Mouse (Mus musculus) testis, adult 2 months (tissue): ENCODE results near the gene Arhgef28.

Source experiments
- CTCF ChIP-seq: fragments of 200-500 bp; IDR thresholded peaks from 2 replicates; pipeline ENCODE4 v1.5.1; 2012; ENCODE audit warnings: low read depth, mild to moderate bottlenecking, inconsistent platforms, low read length, moderate library complexity; ENCODE audit not compliant: control insufficient read depth, insufficient read depth, insufficient replicate concordance
- POLR2A ChIP-seq: fragments of 200-500 bp; IDR thresholded peaks from 2 replicates; pipeline ENCODE4 v1.6.1; 2012; ENCODE audit warnings: low read depth, mild to moderate bottlenecking, inconsistent platforms, low read length, moderate library complexity; ENCODE audit not compliant: control insufficient read depth

GRCm38 (mm10) chr13:98171257-98171656 is 35.0 kb downstream of the Arhgef28 start:
- TF ChIP-seq CTCF (no peak), POLR2A (no peak)
